Mouse (Mus musculus): Measurements from ENCODE around the gene Ddx3x.
"Not testable (repeated sequence)": the region's sequence is repeated elsewhere in the genome, so short reads cannot be mapped to it uniquely, and the experiment has no call there.

Ddx3x gene

DNA sequence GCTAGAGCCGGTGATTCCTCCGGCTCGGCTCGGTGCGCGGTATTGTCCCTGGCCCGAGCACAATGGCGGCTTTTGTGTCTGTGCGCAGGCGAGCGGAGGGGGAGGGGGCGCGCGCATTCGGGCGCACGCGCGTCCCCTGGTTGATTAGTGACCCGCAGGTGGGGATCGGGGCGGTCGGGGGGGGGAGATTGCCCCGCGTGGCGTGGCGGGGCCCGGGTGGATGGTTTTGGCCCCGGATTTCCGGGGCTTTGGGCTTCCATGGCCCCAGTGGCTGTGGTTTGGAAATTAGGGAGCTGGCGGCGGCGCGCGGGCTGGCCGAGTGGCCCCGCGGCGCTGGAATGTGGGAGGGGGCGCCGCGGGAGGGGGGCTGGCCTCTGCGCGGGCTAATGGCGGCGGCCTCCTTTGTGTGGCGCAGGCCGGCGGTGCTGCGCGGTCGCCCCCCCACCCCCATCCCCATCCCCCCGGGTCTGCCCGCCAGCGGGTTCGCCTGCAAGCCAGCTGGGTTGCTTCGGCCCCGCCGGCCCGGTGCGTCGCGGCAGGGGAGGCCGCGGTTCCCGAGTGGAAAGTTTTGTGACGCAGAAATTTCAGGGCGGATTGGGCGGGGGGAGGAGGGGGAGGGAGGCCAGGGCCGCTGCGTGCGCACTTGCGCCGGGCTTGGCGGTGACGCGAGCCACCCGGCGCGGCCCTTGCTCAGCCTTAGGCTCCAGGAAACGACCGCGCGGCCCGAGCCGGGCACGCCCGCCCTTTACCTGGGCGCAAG lies 739 bp downstream of the Ddx3x start:
- DNase-seq (ENCODE audit: low read depth, low spot score) = peak; percentile 64

DNA sequence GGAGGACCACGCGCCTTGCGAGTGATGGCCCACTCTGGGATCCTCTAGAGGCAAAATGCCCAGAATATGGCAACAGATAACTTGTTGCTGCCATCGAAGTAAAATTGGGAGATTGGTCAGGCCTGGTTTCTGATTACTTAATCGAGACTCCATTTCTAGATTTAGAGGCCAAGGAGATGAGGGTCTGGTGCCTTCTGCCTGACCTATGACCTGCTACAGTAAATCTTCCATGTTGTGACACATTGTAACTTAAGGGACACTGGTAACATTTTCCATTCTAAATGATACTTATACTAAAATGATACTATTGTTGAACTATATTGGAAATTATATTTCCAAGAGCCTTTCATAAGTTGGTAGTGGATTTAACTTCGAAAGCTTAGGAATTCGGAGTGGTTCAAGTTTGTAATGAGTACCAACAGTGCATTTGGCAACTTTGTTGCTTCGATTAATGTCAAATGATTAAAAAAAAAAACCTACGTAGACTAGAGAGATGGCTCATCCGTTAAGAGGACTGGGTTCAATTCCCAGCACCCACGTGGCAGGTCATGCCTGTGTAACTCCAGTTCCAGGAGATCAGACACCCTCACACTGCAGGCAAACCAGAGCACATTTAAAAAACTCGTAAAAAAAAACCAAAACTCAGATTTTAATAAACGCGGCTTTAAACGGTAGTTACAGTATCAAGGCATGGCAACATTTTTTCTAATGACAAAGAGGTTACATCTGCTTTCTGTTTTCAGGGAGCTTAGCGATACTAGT lies 1.5 kb downstream of the Ddx3x start:
- DNase-seq (ENCODE audit: low read depth, low spot score) = no peak

DNA sequence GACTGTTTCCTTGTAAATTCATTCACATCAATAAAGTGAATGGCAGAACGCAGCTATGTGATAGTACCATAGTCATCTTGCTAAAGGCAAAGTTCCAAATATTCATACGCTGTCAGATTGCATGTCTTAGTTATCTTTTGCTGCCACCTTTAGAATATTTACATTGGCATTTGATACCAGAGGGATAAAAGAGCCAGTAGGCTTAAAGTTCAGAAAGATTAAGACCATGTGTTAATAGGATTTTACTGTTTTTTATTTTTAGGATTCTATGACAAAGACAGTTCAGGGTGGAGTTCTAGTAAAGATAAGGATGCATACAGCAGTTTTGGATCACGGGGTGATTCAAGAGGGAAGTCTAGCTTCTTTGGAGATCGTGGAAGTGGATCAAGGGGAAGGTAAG lies 5.0 kb downstream of the Ddx3x start:
- DNase-seq (ENCODE audit: low read depth, low spot score) = no peak

DNA sequence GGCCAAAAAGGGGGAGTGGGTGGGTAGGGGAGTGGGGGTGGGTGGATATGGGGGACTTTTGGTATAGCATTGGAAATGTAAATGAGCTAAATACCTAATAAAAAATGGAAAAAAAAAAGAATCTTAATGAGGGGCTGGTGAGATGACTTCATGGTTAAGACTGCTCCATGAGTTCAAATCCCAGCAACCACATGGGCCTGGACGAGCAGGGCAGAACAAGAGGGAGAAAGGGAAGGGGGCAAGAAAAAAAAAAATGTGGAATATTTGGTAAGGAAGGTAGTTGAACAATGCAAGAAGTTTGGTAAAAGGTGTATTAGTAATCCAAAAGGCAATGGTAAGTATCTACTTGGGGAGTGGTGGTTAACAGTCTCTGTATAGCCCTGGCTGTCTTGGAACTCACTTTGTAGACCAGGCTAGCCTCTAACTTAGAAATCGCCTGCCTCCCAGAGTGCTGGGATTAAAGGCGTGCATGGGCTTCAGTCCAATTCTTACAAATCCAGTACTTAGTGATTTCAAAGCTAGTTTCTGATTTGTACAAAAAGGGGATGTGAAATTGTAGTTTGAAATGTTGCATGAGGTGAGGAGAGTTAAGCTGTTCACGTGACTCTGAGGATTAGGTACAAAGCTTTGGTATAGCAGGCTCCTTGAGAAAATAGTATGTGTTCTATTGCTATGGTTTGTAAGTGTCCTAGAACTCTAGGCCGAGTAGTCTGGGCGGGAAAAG lies 13.9 kb downstream of the Ddx3x start:
- DNase-seq (ENCODE audit: low read depth, low spot score) = no peak

DNA sequence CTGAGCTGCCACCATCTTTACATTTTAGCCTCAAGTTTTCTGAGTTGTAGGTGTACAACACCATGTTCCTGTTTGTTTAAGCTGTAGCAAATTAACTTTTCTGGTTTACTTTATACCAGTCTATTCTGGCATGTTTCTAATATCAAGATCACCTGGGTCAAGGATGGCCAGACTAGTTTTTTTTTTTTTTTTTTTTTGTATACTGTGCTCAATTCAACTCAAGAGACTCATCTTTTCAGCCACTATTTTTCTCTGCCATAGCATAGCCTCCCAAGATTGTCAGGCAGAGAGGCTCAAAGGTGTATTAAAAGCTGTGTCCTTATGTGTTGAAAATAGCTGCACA lies 14.4 kb downstream of the Ddx3x start:
- no peak for DNase-seq (ENCODE audit: low read depth, low spot score)

DNA sequence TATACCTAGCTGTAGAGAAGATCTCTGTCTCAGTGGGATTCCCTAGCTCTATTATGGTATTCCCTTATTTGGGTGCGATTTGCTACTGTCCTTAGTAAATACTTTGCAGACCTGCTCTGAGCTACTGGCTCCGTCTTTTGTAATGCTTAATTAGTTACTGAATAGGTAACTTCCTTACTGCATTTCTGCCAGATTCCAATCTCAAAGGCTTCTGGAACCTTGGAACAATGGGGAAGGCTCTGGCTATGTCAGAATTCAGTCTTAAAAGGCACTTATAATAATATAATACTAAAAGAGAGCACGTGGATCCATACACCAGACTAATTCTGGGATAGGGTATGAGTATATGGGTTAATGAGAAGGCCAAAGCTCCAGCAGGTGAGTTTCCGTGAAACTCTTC lies 15.5 kb downstream of the Ddx3x start:
- DNase-seq (ENCODE audit: low read depth, low spot score) = not testable (repeated sequence)

DNA sequence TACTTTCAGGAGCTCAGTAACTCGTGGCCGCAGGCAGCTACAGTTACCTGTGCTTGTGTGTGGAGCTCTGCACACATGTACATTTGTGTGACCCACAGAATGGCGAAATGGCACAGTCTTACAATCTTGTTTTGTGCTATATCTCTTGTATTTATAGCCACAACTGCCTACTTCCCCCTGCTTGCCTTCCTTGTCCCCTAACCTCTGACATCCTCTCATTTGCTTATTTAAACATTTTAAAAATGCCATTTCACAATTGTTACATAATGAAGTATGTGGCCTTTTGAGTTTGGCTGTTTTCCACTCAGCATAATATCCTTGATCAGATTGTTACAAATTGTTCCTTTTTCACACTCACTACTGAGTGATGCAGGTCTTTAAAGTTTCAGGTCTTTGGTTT lies 25.4 kb downstream of the Ddx3x start:
- no peak for DNase-seq (ENCODE audit: low read depth, low spot score)

DNA sequence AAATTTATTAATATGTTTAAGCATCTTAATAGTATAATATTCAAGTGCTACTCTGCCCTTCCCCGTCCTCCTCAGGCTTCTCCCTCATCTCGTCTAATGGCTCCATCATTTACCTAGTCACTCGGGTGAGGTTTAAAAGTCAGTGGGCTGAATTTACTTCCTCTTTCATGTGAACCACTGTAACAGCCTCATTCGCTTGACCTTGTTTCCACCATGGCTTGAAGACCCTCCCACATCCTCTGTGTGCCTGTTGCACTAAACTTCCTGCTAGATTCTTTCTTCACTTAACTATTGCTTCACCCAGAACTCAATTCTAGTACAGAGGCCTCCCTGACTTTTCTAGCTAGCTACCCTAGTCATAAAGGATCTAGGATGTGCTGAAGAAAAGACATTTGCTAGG lies 30.6 kb downstream of the Ddx3x start:
- no peak for DNase-seq (ENCODE audit: low read depth, low spot score)

DNA sequence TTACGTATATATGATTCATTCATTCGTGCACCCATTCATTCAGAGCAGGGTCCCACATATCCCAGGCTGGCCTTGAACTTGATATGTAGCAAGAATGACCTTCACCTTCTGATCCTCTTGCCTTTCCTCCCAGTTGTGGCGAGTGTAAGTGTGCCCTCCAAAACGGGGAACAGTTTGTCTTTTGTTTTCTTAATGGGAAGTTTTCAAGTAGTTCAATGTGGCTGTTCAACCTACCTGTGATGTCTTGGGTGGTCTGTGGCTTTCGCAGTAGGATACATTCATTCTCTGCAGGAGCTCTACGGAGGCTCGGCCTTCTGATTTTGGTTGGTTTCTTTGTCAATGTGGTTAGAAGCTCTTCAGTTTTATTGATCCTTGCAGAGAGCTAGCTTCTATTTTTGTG lies 48.8 kb downstream of the Ddx3x start:
- DNase-seq (ENCODE audit: low read depth, low spot score) = no peak
